9 mouse cellular contexts compared by ENCODE assay signal in genomic region chr7:78190931-78191653, GRCm38 (mm10).
DNase-seq lines count a peak whose midpoint lies in the region; ATAC-seq and TF ChIP-seq lines count a peak whose summit lies in the region.
"Had no signal": no experiment of that assay in that cellular context is flagged by ENCODE, and none has a peak within 500 bp of the region (broad histone marks: within the 10 kb centered on the region; RNA-seq: fewer than 3 reads in every experiment).

No protein-coding gene starts in this region.

- TF ChIP-seq POLR2A in thymus, adult 2 months (IDR thresholded peaks at IDR 0.05; ENCODE audit: control insufficient read depth, extremely low read depth, insufficient read depth, low read length, poor library complexity), result no peak

- WGBS in hindbrain, embryonic 11.5 days, result 21% methylated on average over 17 of the region's 17 CpGs
- WGBS in midbrain, embryonic 11.5 days, result 18% methylated on average over 17 of the region's 17 CpGs
- WGBS in thymus, adult 2 months, result 39% methylated on average over 17 of the region's 17 CpGs

- no peak overlapping the region for H3K4me2 ChIP-seq in hindbrain, embryonic 11.5 days (replicated peaks; ENCODE audit: low read depth, low read length)
- no peak overlapping the region; the same call in 1 of the 2 replicates for H3K4me2 ChIP-seq in midbrain, embryonic 11.5 days
- H3K4me2 ChIP-seq: lung, embryonic 15.5 days had no signal

- peak overlapping the region; percentile 40; the same call in 1 of the 2 replicates for H3K27ac ChIP-seq in hindbrain, embryonic 11.5 days (ENCODE audit: low read depth, low read length)
- no peak overlapping the region for H3K27ac ChIP-seq in midbrain, embryonic 11.5 days (ENCODE audit: low read depth, low read length)
- no peak overlapping the region for H3K27ac ChIP-seq in thymus, adult 2 months (ENCODE audit: control insufficient read depth, insufficient read depth, low read length)
- H3K27ac ChIP-seq: lung, embryonic 15.5 days had no signal

- peak; percentile 35 for DNase-seq in adrenal gland, postnatal 10 days
- no peak for DNase-seq in adrenal gland, postnatal 4 days (ENCODE audit: low spot score in 2 of 2)
- peak; percentile 34 to 63 for DNase-seq in cerebellum, postnatal 4 days (ENCODE audit: low spot score in 2 of 2)
- DNase-seq in hindbrain, embryonic 11.5 days (ENCODE audit: low spot score), result peak; percentile 79
- peak; percentile 88 for DNase-seq in midbrain, embryonic 11.5 days (ENCODE audit: low spot score, missing footprints)
- DNase-seq in thymus, adult 2 months, result no peak
- DNase-seq in kidney, adult 8-10 months, result no peak
- DNase-seq in gastrocnemius, postnatal 10 days, result no peak

- ATAC-seq in hindbrain, embryonic 11.5 days (ENCODE audit: low FRiP score), result peak; percentile 92
- ATAC-seq in midbrain, embryonic 11.5 days (ENCODE audit: low FRiP score), result peak; percentile 89

- no peaks in the 10 kb centered on the region for H3K9me3 ChIP-seq in hindbrain, embryonic 11.5 days (ENCODE audit: control insufficient read depth, low read length)
- no peaks in the 10 kb centered on the region for H3K9me3 ChIP-seq in midbrain, embryonic 11.5 days (ENCODE audit: control insufficient read depth, low read length)
- H3K9me3 ChIP-seq: lung, embryonic 15.5 days had no signal

- no peak overlapping the region for H3K9ac ChIP-seq in hindbrain, embryonic 11.5 days (ENCODE audit: low read depth, low read length)
- no peak overlapping the region for H3K9ac ChIP-seq in midbrain, embryonic 11.5 days (ENCODE audit: low read length)
- H3K9ac ChIP-seq: lung, embryonic 15.5 days had no signal

- no peaks in the 10 kb centered on the region for H3K27me3 ChIP-seq in hindbrain, embryonic 11.5 days (ENCODE audit: control insufficient read depth, insufficient read depth, low read length)
- H3K27me3 ChIP-seq in midbrain, embryonic 11.5 days (ENCODE audit: control insufficient read depth, insufficient read depth, low read length), result no peaks in the 10 kb centered on the region
- H3K27me3 ChIP-seq in thymus, adult 2 months (ENCODE audit: control insufficient read depth, insufficient read depth, low read length), result no peaks in the 10 kb centered on the region
- H3K27me3 ChIP-seq: lung, embryonic 15.5 days had no signal

- no peaks in the 10 kb centered on the region for H3K36me3 ChIP-seq in hindbrain, embryonic 11.5 days (ENCODE audit: control insufficient read depth, insufficient read depth, low read length)
- no peaks in the 10 kb centered on the region for H3K36me3 ChIP-seq in midbrain, embryonic 11.5 days (ENCODE audit: control insufficient read depth, insufficient read depth, low read length)
- no peaks in the 10 kb centered on the region for H3K36me3 ChIP-seq in thymus, adult 2 months (ENCODE audit: control insufficient read depth, insufficient read depth, low read length)
- H3K36me3 ChIP-seq: lung, embryonic 15.5 days had no signal

- no peak for TF ChIP-seq CTCF in thymus, adult 2 months (IDR thresholded peaks at IDR 0.05; ENCODE audit: borderline replicate concordance, control insufficient read depth, extremely low read depth, insufficient read depth, low read length, poor library complexity)

- H3K4me1 ChIP-seq in hindbrain, embryonic 11.5 days (replicated peaks; ENCODE audit: control insufficient read depth, insufficient read depth, low read length), result peaks cover 8% of the 10 kb centered on the region; the same call in 1 of the 2 replicates
- peaks cover 9% of the 10 kb centered on the region for H3K4me1 ChIP-seq in midbrain, embryonic 11.5 days (ENCODE audit: control insufficient read depth, insufficient read depth, low read length)
- H3K4me1 ChIP-seq in thymus, adult 2 months (replicated peaks; ENCODE audit: control insufficient read depth, insufficient read depth, low read length), result no peaks in the 10 kb centered on the region
- H3K4me1 ChIP-seq: lung, embryonic 15.5 days had no signal

- no peak overlapping the region for H3K4me3 ChIP-seq in hindbrain, embryonic 11.5 days (ENCODE audit: low read depth, low read length)
- no peak overlapping the region for H3K4me3 ChIP-seq in midbrain, embryonic 11.5 days (ENCODE audit: low read depth, low read length)
- H3K4me3 ChIP-seq in thymus, adult 2 months (ENCODE audit: control insufficient read depth, insufficient read depth, low read length), result no peak overlapping the region
- H3K4me3 ChIP-seq: lung, embryonic 15.5 days had no signal

Comparison
In these comparisons a context has a peak if more than half of its experiments do, and no peak if none do; other contexts are left out.
1. DNase-seq: peak in adrenal gland, postnatal 10 days (single experiment), cerebellum, postnatal 4 days (2 of 2), hindbrain, embryonic 11.5 days (single experiment) and midbrain, embryonic 11.5 days (single experiment); none in adrenal gland, postnatal 4 days (0 of 2), thymus, adult 2 months (single experiment), kidney, adult 8-10 months (0 of 2) and gastrocnemius, postnatal 10 days (single experiment).